Mouse (Mus musculus): ENCODE results near the gene Arsb.

GRCm38 (mm10) chr13:93756674-93757073, 14.8 kb upstream of the Arsb start:
- no peak for TF ChIP-seq POLR2A (IDR thresholded peaks at IDR 0.05; ENCODE audit: borderline replicate concordance, low read depth, low read length)
- TF ChIP-seq CTCF (IDR thresholded peaks at IDR 0.05; ENCODE audit: low read depth, low read length): no peak
